Mouse (Mus musculus): ENCODE data around the gene Nle1. TPM values are rescaled to one million over a fixed set of nuclear protein-coding genes. Genes with fewer than 3 reads are reported as not detected.
A peak's percentile ranks its signal among the peaks of the same experiment; 100 is the strongest.

Gene Nle1
- polyA plus RNA-seq (2014; fragmentation: Nextera tagmentation; extraction: Ambion mirVana): 33.0 and 37.4 TPM in 2 replicates

DNA sequence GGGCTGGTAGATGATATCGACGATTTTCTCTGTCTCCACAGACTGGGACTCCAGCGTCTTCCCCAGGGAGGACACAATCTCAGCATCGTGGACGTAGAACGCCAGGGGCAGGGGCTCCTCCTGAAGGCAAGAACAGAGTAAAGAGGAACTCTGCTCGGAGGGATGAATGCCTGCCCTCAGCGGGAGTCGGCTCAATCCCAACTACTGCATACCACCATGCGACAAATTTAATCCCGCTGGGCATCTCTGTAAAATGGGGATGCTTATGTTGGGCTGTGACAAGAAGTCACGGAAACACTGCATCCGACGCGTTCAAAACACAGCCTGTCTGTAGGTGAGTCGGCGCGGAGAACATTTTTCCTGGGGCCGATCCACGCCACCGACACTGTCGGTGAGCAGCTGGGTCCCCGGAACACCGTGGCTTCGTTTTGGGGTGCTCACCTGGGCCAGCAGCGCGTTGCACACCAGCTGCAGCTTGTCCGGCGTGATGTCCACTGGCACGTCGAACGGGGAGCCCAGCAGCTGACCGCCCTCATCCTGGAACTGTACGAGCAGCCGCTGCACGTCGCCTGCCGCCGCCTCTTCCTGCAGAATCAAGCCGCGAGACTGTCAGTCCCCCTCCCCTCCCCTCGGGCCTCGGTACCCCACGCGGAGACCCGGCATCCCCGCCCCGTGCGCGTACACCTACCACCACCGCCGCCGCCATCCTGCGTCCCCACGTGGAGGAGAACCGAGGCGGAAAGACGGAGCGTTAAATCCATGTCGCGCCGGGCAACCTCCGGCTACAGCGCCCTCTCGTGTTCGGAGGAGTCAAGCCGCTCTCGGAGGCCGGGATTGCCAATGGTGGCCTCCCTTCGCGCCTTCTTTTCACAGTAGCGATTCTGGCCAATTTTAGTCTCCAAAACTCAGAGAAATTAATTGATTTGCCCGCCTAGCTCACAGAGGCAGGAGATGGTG is at the start of gene Nle1:
Gene Nle1 (minus strand): TSS at position 761 of the 957 bp plus-strand sequence.
- TF ChIP-seq CTCF (IDR thresholded peaks at IDR 0.05; ENCODE audit: low read depth): peak; percentile 93
- 2% methylated on average over 69 of the region's 73 CpGs for WGBS
- Histone ChIP-seq H3K4me1 (ENCODE audit: insufficient read depth) (0 out of 2 replicates have a peak, but pooled peaks cover 4% of the 10 kb centered on the region), H3K9ac (peak within 1 kb of the TSS; percentile 64), H3K4me3 (ENCODE audit: low read depth, low read length) (peak within 1 kb of the TSS; percentile 66), H3K36me3 (ENCODE audit: insufficient read depth) (peaks cover 38% of the 10 kb centered on the region), H3K9me3 (ENCODE audit: low read depth, low read length) (no peaks in the 10 kb centered on the region), H3K4me2 (peak within 1 kb of the TSS; percentile 82), H3K27ac (ENCODE audit: low read depth) (peak within 1 kb of the TSS; percentile 8; the same call in 1 of the 2 replicates), H3K27me3 (ENCODE audit: insufficient read depth, low read length) (no peaks in the 10 kb centered on the region)
- ATAC-seq (ENCODE audit: insufficient read depth): peak; percentile 77
- peak; percentile 96 for DNase-seq

DNA sequence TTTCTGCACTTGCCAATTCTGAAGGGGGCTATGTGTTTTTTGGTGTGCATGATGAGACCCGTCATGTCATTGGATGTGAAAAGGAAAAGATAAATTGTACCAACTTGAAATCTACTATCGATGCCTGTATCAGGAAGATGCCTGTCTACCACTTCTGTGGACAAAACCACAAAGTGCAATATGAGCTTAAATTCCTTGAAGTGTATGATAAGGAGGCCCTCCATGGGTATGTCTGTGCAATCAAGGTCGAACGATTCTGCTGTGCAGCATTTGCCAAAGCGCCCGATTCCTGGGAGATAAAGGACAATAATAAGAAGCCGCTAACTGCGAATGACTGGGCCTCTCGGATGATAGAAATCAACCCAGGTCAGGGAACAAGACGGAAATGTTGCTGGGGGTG is 48.7 kb upstream of the Nle1 start:
- whole genome bisulfite sequencing: 60% methylated on average over 10 of the region's 10 CpGs
- Histone ChIP-seq H3K4me1 (ENCODE audit: insufficient read depth) (no peaks in the 10 kb centered on the region), H3K4me2 (no peak overlapping the region), H3K9me3 (ENCODE audit: low read depth, low read length) (no peaks in the 10 kb centered on the region), H3K4me3 (ENCODE audit: low read depth, low read length) (no peak overlapping the region), H3K27me3 (ENCODE audit: insufficient read depth, low read length) (peaks cover 12% of the 10 kb centered on the region), H3K9ac (no peak overlapping the region), H3K27ac (ENCODE audit: low read depth) (no peak overlapping the region), H3K36me3 (ENCODE audit: insufficient read depth) (no peaks in the 10 kb centered on the region)
- no peak for ATAC-seq (ENCODE audit: insufficient read depth)
- DNase-seq: no peak
- TF ChIP-seq CTCF (IDR thresholded peaks at IDR 0.05; ENCODE audit: low read depth): no peak

DNA sequence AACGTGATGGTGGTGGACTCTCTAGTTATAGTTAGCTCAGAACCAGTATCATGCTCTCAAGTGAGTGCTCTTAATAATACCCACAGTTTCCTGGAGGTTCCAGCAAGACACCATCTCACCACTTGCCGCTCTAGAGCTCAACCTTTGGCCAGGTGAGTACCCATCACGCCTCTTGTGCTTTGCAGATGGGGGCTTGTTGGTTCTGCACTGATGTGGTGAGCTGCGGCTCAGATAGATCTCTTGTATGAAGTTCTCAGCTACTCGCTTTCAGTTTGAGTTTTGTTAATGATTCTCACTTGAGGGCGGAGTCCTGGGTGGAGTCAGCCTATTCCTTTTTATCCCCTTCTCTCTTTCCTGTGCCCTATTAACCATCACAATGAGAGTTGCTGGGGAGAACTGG is 46.4 kb upstream of the Nle1 start:
- DNase-seq (no peak), ATAC-seq (ENCODE audit: insufficient read depth) (no peak)
- Histone ChIP-seq H3K4me1 (ENCODE audit: insufficient read depth) (no peaks in the 10 kb centered on the region), H3K9me3 (ENCODE audit: low read depth, low read length) (no peaks in the 10 kb centered on the region), H3K9ac (no peak overlapping the region), H3K36me3 (ENCODE audit: insufficient read depth) (no peaks in the 10 kb centered on the region), H3K4me3 (ENCODE audit: low read depth, low read length) (no peak overlapping the region), H3K27ac (ENCODE audit: low read depth) (no peak overlapping the region), H3K27me3 (ENCODE audit: insufficient read depth, low read length) (peaks cover 30% of the 10 kb centered on the region), H3K4me2 (no peak overlapping the region)
- 66% methylated on average over 6 of the region's 6 CpGs for WGBS
- TF ChIP-seq CTCF (IDR thresholded peaks at IDR 0.05; ENCODE audit: low read depth): no peak

DNA sequence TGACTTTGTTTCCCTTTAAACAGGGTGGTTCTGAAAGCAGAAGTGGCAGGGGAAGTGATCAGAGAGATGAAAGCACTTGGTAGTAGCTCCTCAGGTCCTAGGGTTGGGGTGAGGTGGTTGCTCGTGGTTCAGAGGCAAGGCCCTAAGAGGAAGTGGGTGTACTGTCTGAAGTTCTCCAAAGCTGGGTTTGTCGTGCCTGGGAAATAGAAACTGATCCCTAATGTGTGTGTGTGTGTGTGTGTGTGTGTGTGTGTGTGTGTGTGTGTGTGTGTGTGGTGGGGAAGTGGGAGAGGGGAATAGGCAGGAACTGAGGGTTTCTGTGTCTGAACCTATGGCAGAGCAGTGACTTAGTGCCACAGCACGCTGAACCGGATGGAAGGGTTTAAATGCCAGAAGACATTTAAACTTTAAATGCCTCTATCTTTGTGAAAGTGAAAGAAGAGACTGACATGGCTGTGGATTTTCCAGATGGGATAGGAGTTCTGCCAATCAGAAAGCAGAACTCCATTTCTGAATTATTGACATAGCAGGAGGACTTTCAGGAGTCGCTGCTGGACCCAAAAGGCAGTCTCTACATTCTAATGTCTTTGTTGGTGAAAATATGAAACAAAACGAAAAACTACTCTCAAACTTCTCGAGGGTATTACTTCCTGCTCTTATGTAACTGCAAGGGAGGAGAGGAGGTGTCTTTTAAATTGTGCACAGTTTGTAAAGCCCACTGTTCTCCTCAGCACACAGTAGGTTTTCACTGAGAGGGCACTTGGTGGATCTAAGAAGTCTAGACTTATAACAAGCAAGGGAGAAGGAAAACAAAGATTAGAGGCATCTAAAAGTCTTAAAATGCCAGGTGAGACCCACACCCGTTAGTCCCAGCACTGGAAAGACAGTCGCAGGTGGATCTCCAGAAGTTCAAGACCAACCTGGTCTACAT is 44.7 kb upstream of the Nle1 start:
- Histone ChIP-seq H3K27me3 (ENCODE audit: insufficient read depth, low read length) (peaks cover 30% of the 10 kb centered on the region), H3K27ac (ENCODE audit: low read depth) (no peak overlapping the region), H3K4me3 (ENCODE audit: low read depth, low read length) (no peak overlapping the region; the same call in 1 of the 2 replicates), H3K4me2 (peak overlapping the region; percentile 48; the same call in 1 of the 2 replicates), H3K36me3 (ENCODE audit: insufficient read depth) (no peaks in the 10 kb centered on the region), H3K9ac (no peak overlapping the region), H3K9me3 (ENCODE audit: low read depth, low read length) (no peaks in the 10 kb centered on the region), H3K4me1 (ENCODE audit: insufficient read depth) (no peaks in the 10 kb centered on the region)
- TF ChIP-seq CTCF (IDR thresholded peaks at IDR 0.05; ENCODE audit: low read depth): no peak
- no peak for DNase-seq
- ATAC-seq (ENCODE audit: insufficient read depth): no peak
- 56% methylated on average over 9 of the region's 9 CpGs for WGBS

DNA sequence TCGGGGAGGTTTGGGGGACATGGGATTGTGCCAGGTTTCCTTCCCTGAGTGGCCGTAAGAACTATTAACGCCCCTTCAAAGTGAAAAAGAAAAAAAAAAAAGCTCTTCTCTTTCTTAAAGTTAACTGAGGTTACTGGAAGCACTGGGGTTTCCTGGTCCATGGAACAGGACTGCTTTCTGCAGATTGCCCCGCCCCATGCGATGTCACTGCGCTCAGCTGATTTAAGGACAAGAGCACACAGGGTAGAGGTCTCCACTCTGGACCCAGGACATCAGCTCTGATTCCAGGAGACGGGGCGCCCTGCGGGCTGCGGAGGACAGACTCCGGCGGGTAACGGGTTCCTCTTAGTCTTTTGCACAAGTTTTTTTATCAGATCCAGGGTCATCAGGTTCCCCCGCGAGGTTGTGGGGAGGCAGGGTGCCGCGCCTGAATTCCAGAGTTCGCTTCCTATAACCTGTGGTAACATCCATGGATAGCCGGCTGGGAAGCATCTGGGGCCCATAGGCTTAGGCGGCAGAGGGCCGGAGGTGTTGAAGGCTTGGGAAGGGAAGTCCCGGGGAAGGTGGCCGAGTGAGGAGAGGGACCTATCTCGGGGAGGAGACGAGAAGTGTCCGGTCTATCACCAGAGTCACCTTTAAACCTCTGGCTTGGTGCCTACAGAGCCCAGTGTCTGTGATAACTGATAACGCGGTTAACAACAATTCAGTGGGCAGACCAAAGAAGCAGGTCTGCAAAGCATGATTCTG is 43.8 kb upstream of the Nle1 start:
- TF ChIP-seq CTCF (IDR thresholded peaks at IDR 0.05; ENCODE audit: low read depth): no peak
- no peaks in the 10 kb centered on the region for H3K4me1 ChIP-seq (ENCODE audit: insufficient read depth)
- DNase-seq (peak; percentile 49), ATAC-seq (ENCODE audit: insufficient read depth) (no peak)
- no peaks in the 10 kb centered on the region for H3K9me3 ChIP-seq (ENCODE audit: low read depth, low read length)
- H3K9ac ChIP-seq: no peak overlapping the region
- WGBS: 6% methylated on average over 28 of the region's 28 CpGs
- no peak overlapping the region for H3K27ac ChIP-seq (ENCODE audit: low read depth)
- H3K27me3 ChIP-seq (ENCODE audit: insufficient read depth, low read length): peaks cover 30% of the 10 kb centered on the region
- peak overlapping the region; percentile 48 for H3K4me2 ChIP-seq
- peak overlapping the region; percentile 16; the same call in 1 of the 2 replicates for H3K4me3 ChIP-seq (ENCODE audit: low read depth, low read length)
- H3K36me3 ChIP-seq (ENCODE audit: insufficient read depth): no peaks in the 10 kb centered on the region

DNA sequence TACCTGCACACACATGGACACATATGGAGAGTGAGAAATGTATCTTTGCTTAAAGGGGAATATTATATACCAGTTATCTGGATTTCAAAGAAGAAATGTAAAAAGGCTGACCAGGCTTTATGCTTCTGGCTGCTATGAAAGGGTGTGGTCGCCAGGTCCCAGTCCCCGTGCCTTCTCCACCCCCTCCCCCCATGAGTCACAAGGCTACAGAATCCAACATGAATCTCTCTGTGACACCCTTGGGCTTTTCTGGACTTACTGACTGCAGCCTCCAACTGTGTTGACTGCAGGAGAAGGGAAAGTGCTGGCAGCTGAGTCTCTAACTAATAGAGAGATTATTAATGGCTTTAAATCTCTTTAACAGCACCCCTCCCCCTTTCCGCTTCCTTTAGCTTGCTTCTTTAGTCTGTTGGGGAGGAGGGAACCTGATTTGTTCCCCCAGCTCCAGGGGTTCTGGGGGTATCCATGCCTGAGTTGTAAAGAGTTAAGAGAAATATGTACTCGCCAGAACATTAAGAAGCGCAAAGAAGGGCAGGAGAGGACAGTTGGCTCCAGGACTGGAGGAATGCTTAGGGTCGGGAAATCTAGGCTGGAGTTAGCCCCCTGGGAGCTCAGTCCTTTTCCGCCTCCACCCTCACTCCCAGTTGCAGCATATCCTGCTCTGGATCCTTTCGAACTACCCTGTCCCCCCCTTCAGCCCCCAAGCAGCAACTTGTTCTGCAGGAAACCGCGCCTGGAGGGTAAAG is 42.7 kb upstream of the Nle1 start, which contains the start of gene Slfn5:
Gene Slfn5 (plus strand): TSS at position 614 of the 746 bp plus-strand sequence.
- Histone ChIP-seq H3K4me3 (ENCODE audit: low read depth, low read length) (peak within 1 kb of the TSS; percentile 16; the same call in 1 of the 2 replicates), H3K36me3 (ENCODE audit: insufficient read depth) (no peaks in the 10 kb centered on the region), H3K9me3 (ENCODE audit: low read depth, low read length) (no peaks in the 10 kb centered on the region), H3K27ac (ENCODE audit: low read depth) (no peak within 1 kb of the TSS; the same call in 1 of the 2 replicates), H3K4me2 (peak within 1 kb of the TSS; percentile 48), H3K4me1 (ENCODE audit: insufficient read depth) (no peaks in the 10 kb centered on the region), H3K9ac (no peak within 1 kb of the TSS), H3K27me3 (ENCODE audit: insufficient read depth, low read length) (peaks cover 30% of the 10 kb centered on the region)
- no peak for TF ChIP-seq CTCF (IDR thresholded peaks at IDR 0.05; ENCODE audit: low read depth)
- ATAC-seq (ENCODE audit: insufficient read depth) (no peak), DNase-seq (peak; percentile 43)
- WGBS: 8% methylated on average over 10 of the region's 10 CpGs

Data from lung, embryonic 14.5 days (tissue).